Mouse (Mus musculus): ENCODE data around the gene Akap6. TPM values are rescaled to one million over a fixed set of nuclear protein-coding genes. Genes with fewer than 3 reads are reported as not detected.

Gene Akap6
- total RNA-seq, 4 experiments from 2014 or later, result 118 to 135 (median 126) TPM

GRCm38 (mm10) chr12:52780216-52780615 is 81.0 kb downstream of the Akap6 start:
- DNase-seq (ENCODE audit: low spot score in 2 of 2), result no peak

GRCm38 (mm10) chr12:52781066-52781465 is 81.9 kb downstream of the Akap6 start:
- no peak for DNase-seq (ENCODE audit: low spot score in 2 of 2)

GRCm38 (mm10) chr12:52782902-52783441 is 83.8 kb downstream of the Akap6 start:
- DNase-seq (ENCODE audit: low spot score in 2 of 2), result no peak

DNA sequence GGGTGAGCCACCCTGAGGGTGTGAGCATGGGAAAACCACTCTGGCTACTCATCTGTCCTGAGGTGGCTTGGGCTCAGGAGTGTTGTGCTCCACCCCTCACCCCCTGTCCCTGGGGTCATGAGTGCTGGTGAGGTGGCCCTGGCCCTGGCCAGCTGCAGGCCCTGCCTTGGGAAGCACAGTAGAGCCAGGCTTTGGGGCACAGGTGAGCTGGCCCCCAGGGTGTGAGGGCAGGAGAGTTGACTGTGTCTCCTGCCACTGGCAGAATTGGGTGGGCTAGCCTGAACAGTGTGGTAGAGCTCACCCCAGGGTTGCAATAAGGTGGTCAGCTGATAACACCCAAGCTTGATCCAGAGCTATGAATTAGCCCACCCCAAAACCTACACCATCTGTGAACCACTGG is 86.0 kb downstream of the Akap6 start:
- no peak for DNase-seq (ENCODE audit: low spot score in 2 of 2)

- DNase-seq (ENCODE audit: low spot score in 2 of 2), result no peak
Measured at GRCm38 (mm10) chr12:52790350-52790768, 91.2 kb downstream of the Akap6 start.

DNA sequence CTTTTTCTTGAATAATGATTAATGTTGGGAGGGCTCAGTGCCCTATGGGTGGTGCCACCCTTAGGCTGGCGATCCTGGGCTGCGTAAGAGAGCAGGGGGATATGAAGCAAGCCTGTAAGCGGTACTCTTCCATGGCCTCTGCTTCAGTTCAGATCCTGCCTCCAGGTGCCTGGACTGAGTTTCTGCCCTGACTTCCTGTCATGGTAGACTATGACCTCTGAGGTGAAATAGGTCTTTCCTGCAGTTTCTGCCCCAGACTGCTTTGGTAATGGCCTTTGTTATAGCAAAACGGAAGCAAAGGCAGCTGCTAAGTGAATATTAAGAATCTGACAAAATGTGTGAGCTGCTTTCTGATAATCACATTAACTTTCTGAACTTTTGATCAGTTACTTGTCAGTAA is 94.9 kb downstream of the Akap6 start:
- DNase-seq (ENCODE audit: low spot score in 2 of 2), result no peak

- no peak for DNase-seq (ENCODE audit: low spot score in 2 of 2)
Measured at GRCm38 (mm10) chr12:52795551-52796470, 96.6 kb downstream of the Akap6 start.

DNA sequence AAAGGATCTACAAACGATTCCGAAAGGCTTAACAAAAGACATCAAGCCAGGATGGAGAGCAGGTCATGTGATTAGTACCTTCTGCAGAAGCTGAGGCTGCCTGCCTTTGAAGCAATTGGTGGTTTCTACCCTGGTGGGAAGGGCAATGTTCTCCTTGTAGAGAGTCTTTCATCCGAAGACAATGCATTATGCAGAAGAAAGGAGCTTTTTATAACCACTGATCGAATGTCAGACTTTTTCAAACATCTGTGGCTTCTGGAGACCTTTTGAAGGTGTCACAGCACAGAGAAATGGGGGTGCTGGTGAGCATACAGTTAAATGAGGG is 97.2 kb downstream of the Akap6 start:
- DNase-seq (ENCODE audit: low spot score in 2 of 2), result no peak

DNA sequence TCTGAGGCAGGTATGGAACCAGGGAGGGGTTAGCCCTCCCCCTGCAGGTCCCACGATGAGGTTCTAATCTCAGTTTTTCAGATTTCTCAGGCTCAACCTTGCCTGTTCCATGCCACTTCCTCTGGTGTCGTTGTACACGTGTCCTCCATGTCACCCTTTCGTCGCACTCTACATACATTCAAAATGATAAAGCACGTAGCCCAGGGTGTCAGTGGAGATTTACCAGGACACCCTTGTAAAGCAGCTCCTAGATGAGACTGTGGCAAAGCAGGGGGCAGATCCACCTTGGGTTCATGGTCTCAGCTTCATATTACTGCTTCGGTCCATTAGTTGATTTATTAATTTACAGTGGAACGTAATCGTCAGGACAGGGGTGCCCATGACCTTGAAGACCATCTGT is 100.5 kb downstream of the Akap6 start:
- DNase-seq (ENCODE audit: low spot score in 2 of 2), result no peak

GRCm38 (mm10) chr12:52806273-52806672 is 107.1 kb downstream of the Akap6 start:
- no peak for DNase-seq (ENCODE audit: low spot score in 2 of 2)

- DNase-seq (ENCODE audit: low spot score in 2 of 2), result peak; percentile 42 to 46
Measured at GRCm38 (mm10) chr12:52818588-52818987, 119.4 kb downstream of the Akap6 start.

DNA sequence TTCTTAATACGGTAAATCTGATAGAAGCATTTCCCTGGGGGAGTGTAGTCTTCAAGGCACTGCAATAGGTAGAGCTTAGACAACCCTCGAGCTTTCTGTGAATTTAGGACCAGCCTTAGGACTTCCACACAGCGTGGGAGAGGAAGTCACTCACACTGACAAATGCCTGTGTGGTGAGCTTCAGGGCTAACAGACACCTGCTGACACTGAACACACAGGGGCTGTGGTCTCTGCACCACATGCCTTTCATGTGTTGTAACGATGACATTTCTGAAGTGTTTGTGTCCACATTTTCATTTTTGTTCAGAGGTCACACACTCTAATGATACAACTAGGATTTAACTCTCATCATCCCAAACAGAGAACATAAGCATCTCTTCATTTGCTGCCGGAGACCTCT is 125.6 kb downstream of the Akap6 start:
- DNase-seq (ENCODE audit: low spot score in 2 of 2), result no peak

DNA sequence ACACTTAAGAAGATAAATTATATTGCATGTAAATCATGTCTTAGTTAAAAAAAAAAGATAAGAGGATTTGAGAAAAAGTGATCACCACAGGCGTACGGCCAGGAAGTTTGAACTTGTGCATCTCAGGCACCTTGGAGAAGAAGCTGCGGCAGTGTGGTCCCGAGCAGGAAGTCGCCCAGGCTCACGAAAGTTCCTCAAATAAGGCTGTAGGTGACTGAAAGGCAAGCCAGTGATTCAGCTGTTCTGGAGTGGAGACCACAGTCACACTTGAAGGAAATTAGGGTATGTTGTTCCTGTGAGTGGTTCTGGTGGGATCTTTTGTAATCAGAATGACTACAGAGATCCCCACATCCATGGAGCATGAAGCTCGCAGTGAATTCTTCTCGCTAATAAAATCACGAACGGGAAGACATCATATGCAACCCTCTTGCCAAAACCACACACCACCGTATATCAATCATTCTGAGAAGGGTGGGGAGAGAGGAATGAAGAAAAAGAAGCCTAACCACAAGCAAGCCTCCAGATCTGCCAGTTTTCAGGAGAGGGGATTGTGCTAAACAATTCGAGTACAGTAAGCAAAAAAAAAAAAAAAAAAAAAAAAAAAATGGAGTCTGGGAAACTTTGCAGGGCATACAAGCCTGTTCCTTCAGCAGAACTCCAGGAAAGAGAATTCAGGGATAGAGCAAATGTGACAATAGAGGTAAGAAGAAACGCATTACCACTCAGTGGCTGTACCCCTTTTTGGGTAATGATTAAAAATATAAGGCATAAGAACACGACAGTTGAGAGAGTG is 130.0 kb downstream of the Akap6 start:
- DNase-seq (ENCODE audit: low spot score in 2 of 2), result no peak

DNA sequence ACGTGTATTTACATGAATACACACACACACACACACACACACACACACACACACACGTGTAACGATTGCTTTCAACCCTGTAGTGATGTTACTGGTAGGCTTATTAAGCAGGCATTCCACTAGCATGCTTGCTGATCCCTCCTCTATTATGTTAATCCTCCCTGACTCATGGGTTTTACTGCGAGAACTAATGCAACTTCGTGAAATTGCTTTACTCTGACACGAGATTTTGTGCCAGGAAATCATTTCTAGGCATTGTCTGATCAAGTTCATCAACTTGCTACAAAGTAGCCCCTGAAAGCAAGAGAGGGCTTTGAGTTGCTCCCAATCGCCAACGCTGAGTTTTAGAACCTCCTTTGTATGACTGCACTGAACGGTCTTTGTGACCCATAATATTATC is 132.6 kb downstream of the Akap6 start:
- no peak for DNase-seq (ENCODE audit: low spot score in 2 of 2)

DNA sequence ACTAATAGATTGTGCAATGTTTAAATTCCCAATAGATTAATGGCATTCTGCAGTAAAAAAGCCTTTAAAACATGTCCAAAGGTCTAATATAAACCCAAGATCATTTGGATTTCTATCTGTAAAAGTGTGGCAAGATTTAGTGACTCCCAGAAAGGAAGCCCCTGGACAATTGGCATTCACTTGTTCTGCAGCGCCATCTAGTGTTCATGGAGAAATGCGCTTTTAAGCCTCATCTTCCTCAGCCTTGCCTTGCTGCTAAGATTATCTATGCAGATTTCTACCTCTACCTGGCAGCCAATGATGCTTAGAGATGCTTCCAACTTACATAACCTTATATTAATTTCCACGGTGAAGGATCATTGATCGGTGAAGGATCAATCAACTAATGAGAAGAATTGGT is 133.0 kb downstream of the Akap6 start:
- DNase-seq (ENCODE audit: low spot score in 2 of 2), result peak; percentile 66 to 84

DNA sequence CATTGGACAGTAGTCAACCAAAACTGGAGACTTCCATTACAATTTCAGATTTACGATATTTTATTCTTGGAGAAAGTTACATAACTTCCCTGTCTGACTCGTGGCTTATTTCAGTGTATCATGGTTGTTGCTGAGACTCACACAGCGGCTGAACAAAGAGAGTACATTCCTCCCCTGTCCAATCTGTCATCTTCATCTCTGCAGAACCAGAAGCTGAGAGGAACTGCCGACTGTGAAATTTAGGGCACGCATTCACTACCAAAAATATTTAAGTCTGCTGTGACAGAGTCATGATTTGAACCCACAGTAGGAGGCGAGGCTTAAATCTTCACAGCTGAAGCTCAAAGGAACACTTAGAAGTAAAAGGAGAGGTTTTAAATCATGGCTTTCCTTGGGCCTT is 134.0 kb downstream of the Akap6 start:
- peak in 1 of 2 experiments; percentile 40 for DNase-seq (ENCODE audit: low spot score in 2 of 2)

GRCm38 (mm10) chr12:52834074-52834473 is 134.9 kb downstream of the Akap6 start:
- no peak for DNase-seq (ENCODE audit: low spot score in 2 of 2)

DNA sequence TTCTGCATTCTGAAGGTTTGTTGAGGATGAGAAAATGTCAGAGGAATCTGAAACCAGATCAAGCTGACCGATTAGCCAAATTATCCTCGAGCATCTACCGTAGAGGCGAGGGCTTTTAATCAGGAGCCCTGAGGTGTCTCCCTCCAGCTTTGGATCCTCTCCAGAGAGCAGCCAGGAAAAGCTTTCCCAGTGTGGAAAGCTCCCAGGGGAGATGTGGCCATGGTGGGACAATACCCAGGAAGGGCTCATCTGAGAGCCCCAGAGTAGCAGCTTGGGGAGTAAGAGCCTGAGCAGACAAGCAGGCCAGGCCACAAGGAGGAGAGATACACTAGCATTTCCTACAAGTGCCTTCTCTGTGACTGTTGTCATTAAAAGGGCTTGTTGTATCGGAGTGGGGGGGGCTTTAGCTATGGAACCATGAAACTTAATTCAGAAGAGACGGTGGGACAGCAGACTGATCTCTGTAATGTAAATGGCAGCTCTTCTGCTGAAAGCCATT is 135.6 kb downstream of the Akap6 start:
- no peak for DNase-seq (ENCODE audit: low spot score in 2 of 2)

DNA sequence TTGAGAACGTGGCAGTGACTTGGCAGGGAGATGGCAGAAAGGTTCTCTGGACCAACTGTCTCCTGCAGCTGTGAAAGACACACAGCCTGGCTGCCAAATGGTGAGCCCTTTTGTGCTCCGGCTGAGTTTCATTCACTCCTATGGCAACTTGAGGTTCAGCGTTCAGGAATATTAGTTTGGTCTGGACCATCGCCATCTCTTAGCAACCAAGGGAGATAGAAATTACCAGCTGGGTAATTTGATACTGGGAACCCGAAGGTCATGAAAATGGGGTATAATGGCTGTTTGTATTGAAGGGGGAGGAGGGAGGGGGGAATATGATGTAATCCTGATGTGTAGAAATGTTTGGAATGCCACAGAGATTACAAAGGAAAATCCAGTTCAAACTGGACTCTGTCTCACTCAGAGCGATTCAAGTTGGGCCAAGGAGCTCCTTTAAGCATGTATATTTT is 136.1 kb downstream of the Akap6 start:
- DNase-seq (ENCODE audit: low spot score in 2 of 2), result no peak

DNA sequence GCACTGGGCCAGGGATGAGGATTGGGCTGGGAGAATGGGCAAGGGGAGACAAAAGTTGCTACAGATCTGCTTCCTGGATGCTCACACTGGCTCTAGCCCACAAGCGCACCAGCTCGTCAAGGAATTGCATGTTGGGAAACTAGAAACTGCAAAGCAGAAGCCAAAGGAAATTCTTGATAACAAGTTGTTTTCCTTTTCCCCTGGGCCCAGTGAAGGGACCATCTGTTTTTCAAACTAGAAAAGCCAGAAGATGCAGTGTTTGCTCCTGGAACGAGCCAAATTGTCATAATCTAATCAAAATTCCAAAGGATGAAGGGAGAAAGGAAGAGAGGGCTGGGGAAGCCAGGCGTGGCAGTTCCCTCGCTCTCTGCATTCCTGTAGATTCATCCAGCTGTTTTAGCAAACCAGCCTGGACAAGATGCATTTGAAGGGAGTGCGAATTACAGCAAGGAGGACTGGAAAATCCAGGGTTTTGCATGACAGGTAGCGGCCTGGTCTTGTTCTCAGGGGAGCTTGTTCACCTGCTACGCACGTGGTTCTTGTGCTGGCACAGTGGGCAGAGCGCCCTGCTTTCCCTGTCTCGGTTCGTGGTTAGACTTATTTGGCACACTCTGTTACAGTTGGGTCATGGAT is 136.8 kb downstream of the Akap6 start:
- DNase-seq (ENCODE audit: low spot score in 2 of 2), result no peak

DNA sequence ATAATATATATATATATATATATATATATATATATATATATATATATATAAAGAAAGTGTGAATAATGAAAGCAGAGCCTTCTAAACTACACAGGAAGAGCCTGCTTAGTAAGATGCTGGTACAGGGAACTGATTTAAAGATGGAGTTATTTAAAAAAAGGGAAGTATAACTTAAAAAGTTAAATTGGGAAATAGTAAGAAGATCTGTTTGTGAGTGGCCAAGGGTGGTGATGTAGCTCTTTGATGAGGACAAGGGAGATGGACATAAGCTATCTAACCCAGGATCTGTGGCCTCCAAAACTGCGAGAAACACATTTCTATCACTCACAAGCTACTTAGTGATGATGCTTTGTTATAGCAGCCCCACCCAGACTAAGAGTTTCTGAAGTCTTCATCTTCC is 146.8 kb downstream of the Akap6 start:
- DNase-seq (ENCODE audit: low spot score in 2 of 2), result no peak

- DNase-seq (ENCODE audit: low spot score in 2 of 2), result no peak
Measured at GRCm38 (mm10) chr12:52847020-52847419, 147.8 kb downstream of the Akap6 start.

Measured in layer of hippocampus, adult 8-10 months (tissue).